Mouse (Mus musculus) fibroblast of lung, adult 2 months (primary cell): Measurements from ENCODE around the gene Nsa2.

Experiments
- DNase-seq: peaks from one replicate; pipeline ENCODE4 v3.0.0-alpha.2; 2011; ENCODE audit warnings: low read depth

The Nsa2 gene

DNA sequence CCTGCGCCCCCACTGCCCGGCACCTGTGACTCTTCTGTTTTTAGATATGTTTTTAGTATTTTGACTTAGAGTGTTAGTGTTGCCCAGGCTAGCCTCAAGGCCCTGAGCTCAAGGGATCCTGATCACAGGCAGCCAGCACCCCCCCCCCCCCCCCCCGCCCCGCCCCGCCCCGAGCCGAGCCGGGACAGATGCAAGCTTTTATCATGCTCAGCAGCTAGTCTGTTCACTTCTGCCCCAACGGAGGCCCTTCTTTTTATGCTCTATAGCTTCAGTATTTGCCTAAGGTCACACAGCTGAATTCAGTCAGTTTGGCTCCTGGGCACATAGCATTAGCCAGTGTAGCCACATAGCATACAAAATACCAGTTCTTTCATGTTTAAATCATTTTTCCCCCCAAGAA, 51.4 kb downstream of the Nsa2 start:
- no peak for DNase-seq

DNA sequence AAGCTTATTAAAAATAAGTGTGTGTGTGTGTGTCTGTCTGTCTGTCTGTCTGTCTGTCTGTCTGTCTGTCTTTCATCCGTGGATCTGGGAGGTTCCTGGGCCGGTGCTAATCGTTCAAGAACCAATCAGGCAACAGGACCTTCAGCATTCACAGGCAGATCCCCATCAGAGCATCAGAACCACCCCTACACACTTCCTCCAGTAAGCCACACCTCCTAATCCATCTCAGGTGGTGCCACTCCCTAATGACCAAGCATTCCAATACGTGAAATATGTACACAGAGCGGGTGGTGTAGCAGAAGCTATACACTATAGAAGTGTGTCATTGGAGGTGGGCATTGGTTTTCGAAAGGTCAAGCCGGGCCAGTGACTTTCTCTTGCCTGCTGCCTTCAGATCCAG, 55.3 kb downstream of the Nsa2 start:
- no peak for DNase-seq

DNA sequence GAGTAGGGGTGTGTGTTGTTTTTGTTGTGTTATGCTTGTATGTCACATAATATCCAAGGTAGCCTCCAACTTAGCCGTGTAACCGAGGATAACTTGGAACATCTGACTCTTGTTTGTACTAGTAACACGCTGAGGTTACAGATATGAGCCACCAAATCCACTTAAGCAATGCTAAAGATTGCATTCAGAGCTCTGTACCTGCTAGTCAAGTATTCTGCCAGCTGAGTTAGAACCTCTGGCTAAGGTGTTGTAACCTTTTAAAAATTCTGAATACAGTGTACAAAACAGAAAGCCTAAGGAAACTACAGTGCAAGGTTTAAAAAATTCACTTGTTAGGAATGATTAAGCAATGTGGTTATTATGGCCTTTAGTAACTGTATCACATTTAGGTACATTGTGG, 57.1 kb downstream of the Nsa2 start:
- no peak for DNase-seq

DNA sequence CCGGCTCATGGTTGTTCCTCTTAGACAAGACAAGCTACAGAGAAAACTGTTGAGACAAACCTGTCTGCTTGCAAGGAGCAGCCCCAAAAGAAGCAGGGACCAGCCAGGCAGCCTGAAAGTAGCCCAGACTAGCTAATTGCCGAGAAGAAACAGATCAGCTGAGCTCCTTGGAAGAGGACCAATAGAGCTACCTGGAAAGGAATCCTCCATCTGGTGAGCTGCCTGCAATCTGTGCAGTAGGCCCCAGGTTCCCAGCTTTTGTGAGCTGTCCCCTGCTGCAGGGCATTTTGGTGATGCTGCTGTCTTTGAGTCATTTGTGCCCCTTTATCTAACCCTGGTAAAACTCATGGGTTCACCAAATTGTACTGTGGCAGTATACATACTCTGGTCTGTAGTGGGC, 57.5 kb downstream of the Nsa2 start:
- no peak for DNase-seq
